Mouse (Mus musculus) MN1 (cell line): ENCODE results near the gene Fancl.
"Not testable (repeated sequence)": the region's sequence is repeated elsewhere in the genome, so short reads cannot be mapped to it uniquely, and the experiment has no call there.

Experiments used
- DNase-seq: peaks from one replicate; pipeline ENCODE4 v3.0.0-alpha.2; 2016; ENCODE audit warnings: low spot score

The Fancl gene

DNA sequence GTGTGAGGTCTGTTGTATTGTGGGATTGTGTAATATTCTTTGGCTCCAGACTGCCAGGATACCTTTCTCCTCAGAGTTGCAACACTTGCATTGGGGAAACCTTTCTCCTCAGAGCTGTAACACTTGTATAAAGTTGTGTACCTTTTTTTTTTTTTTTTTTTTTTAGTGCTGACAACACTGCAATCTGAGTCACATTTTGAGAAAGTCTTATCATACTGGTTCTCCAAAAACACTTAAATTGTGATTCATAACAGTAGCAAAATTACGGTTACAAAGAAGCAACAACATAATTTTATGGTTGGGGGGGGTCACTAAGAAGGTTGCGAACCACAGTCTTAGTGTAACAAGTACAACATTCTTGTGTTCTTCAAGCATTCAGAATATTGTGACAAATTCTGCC lies at the start of gene Fancl:
Fancl (plus strand) TSS at position 165 of the 400 bp plus-strand sequence.
- no peak for DNase-seq

DNA sequence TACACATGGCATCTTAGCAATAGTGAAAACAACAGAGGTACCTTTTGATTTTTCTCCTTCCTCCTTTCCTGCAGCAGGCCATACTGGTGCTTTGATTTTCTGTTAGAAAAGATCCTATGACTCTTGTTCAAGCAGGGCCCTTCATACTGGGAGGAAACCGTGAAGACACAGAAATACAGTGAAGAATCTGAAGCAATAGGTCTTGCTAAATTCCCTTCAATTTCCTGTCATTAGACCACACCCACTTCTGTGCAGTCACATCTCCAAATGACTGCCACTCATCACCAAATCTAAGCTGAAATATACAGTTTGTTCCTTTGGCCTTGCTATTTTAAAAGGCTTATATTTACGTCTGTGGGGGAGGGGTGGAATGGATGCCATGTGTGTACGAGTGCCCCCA lies 49.1 kb upstream of the Fancl start:
- DNase-seq: no peak

DNA sequence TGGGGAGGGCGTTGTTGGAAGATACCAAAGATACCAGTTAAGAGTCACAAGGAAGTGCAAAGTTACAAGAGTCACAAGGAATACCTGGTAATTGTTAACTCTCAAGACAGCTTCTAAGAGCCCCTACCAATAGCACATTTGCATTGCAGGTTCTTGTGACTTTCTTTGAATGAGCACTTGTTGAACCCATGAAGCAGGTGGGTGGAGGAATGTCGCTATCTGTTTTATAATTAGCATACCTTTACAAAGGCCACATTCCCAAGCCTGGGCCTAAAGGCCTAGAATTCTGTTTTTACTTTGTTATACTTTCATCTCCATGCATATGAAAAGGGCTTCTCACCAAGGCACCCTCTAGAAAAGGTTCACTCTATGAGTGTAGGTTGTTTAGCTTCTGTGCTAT lies 15.8 kb upstream of the Fancl start:
- not testable (repeated sequence) for DNase-seq

DNA sequence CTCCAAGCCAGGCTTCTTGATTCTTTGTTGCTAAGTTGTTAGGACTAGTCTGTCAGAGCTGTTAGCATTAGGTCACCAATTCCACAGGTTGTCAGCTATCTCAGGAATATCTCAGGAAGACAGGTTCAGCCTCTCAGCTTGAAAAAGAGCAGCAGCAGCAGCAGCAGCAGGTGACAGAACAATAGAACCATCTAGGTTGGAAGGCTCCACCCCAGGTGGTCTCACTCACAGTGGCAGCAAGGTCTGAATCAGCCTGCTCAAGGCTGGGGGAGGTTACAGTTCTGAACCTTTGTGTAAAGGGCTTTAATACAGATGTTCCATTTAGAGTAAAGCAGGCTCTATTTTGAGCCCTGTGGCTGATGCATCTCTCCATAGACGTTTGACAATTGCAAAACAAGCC lies 14.0 kb upstream of the Fancl start:
- not testable (repeated sequence) for DNase-seq

DNA sequence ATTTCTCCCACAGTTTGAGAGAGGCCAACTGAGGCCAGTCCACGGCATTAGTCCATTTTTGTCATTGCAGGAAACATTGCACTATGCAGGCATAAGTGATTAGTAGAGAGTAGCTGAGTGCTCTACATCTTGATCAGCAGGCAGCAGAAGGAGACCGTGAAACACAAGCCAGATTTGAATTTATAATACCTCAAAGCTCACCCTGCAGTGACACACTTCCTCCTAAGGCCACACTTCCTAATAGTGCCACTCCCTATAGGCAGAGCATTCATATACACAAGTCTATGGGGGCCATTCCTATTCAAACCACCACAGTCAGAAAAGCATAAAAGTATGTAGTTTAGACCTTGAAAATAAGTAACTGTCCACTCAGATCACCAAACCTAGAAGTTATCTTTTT lies 11.8 kb upstream of the Fancl start:
- no peak for DNase-seq

DNA sequence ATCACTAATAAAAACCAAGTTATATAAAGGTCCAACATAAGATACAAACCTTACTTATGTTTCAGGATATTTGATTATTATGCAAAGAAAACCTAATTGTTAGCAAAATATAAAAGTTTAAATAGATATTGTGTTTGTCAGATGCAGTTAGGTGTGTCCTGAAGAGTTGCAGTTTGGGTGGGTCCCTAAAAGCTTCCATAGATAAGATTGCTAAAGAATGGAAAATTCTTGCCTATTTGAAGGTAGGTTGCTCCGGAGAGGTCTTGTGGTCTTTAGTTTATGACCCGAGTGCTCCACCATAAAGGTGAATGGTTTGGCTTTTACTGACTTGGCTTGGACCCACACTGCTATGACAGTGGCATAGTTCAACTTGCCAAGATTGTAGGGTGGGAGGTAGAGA lies 7.9 kb upstream of the Fancl start:
- DNase-seq: no peak

DNA sequence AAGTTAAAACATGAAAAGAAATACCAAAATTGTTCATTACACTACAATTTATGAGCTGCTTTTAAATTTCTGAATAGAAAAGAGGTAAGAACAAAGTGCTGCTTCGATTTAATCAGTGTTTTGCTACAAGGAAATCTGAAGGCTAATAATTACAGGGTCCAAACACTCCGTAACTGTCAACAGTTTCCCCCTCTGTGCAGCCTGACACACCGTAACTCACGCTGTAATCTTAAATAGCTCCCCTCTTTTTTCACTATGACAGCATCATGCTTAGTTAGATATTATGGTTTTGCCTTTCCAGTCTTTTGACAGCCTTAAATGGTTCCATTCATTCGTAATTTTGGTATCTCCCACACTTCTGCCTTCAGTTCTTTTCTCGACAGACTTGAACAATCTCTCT lies 4.4 kb upstream of the Fancl start:
- no peak for DNase-seq

DNA sequence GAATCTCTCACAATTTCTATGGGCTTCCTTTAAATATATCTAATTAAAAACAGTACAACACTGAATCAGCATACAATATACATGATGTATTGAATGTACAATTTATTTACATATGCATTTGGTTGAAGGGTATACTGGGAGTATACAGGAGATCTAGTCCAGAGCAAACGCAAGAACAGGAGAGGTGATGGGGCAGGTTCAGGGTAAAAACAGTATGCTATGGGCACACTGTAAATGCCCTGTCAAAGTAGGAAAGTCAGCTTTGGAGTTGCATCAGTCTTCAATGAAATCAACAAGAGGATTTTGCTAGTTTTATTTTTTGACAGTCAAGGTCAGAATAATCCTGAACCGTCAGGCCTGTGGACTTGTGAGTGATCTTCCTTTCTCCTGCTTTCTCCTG lies 743 bp downstream of the Fancl start:
- DNase-seq: no peak

DNA sequence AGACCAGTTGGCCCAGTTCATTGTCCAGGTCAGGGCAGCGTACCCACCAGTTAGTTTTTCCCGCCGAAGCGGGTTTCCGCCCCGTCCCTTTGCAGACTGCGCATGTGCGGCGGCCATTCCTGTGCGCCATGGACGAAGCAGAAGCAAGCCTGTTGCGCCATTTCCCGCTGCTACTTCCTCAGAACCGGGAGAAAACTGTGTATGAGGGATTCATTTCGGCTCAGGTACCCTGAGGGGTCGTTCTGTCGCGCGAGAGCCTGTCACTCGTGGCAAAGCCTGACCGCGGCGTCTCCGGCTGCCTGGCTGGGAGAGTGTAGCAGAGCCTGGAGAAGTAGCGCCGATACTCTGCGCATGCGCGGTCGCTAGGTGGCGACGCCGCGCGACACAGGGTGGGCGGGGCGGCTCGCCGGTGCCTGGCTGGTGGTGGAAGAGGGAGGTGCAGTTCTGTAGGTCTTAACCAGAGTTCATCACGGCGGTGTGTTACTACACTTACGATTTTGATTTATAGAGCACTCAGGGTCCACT lies 1.2 kb downstream of the Fancl start:
- peak; percentile 74 for DNase-seq

DNA sequence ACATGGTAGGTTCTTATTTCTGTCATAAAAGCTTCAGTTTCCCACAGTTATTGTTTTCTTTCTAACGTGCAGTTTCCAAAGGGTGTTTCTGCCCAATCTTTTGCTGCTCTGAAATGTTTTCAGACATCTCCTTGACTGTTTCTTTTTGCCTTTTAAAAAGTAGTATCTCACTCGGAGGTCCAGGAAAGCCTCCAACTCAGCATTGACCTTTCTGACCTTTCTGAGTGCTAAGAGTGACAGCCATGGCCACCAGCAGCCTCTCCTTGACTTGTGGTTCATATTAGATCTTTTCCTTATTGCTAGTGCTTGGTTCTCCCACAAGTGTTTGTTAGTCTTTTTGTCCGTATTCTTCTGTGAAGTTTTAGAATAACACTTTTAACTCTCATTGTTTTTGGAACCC lies 9.6 kb downstream of the Fancl start:
- no peak for DNase-seq

DNA sequence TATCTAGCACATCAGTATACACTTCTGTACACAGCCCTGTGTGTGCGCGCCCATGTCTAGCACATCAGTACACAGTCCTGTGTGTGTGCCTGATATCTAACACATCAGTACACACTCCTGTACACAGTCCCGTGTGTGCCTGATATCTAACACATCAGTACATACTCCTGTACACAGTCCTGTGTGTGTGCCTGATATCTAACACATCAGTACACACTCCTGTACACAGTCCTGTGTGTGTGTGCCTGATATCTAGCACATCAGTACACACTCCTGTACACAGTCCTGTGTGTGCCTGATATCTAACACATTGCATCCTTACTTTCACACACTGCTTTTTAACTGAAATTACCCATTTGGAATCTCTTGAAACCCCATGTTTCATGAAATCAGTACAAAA lies 27.0 kb downstream of the Fancl start:
- no peak for DNase-seq

DNA sequence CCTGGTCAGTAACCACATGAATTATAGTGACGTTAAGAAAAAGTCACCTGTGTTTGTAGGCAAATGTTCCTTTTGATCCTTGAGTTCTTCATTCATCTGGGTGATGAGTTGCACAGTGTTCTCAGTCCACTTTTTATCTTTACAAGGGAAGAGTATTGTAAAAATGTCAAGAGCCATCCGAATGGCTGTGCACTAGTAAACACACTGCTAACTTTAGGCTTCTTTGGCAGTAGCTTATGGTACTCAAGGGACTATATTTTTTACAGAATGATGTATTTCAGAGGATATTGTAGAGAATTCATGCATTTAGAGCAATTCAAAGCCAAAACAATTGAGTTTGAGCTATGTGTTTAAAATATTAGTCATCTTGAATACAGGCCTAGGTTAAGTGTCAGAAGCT lies 35.5 kb downstream of the Fancl start:
- DNase-seq: no peak

DNA sequence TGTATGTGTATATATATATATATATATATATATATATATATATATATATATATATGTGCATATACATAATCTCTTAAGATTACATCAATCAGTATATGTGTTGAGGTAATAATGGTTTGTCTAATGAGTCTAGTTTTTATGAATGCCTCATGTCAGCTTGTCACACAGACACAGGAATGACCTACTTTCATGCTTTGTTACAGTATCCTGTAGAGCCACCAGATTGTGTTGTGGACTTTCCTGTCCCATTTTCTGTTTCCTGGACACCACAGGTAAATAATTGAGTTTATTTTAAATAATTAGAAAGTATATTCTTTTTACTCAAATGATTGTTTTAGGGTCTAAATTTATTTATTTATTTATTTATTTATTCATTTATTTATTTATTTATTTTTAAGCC lies 48.3 kb downstream of the Fancl start:
- DNase-seq: no peak

DNA sequence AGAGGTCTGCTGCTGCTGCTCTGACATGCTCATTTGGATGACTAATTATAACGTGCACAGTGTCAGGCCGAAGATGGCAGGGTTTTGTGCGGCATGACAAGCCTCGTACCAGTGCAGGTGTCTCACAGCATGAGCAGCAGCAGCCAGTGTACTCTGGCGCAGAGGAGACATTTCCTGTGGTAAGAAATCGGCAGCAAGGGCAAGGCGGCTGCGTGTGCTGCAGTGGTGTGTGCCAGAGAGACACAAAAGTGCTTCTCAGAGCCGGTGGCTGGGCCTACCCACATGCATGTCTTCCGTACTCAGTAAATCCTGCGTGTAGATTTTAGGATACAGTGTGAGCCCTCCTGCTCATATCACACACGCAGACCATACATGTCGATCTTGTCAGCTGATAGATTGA lies 51.9 kb downstream of the Fancl start:
- no peak for DNase-seq

DNA sequence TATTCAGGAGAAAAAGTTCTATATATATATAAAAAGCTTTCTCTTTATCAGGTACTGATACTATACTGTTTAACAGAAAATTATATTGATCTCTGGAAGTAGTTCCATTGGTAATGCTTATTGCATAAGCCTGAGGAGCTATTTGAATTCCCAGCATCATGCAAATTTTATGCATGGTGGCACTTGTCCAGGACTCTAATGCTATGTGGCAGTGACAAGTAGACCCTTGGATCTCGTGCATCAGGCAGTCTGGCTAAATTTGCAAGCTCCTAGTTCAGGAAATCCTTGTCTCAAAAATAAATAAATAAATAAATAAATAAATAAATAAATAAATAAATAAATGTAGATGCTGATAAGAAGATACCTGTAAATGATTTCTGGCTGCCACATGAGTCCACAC lies 55.2 kb downstream of the Fancl start:
- DNase-seq: no peak

DNA sequence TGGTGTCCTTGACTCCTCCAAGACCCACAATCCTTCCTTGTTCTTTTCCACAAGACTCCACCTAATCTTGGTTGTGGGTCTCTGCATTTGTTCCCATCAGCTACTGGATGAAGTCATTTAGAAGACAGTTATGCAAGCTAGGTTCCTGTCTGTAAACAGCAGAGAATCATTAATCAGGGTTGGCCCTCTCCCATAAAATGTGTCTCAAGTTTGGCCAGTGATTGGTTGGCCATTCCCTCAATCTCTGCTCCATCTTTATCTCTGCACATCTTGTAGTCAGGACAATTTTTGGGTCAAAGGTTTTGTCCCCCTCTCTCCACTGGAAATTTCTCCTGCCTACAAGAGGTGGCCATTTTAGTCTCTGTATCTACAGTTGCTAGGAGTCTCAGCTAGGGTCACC lies 58.4 kb downstream of the Fancl start:
- DNase-seq: no peak

DNA sequence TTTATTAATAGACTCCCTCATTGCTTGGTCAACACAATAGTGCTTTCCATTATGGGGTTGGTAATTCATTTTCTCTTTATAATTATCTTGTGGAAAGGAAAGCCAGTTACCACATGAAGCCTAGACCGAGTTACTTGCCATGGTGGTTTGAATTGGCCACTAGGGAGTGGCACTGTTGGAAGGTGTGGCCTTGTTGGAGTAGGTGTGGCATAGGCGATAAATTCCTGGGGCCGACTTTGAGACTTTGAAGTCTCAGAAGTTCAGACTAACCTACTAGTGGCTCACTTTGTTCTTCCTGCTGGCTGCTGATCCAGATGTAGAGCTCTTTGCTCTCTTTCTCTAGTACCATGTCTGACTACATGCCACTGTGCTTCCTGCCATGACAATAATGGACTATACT lies 63.9 kb downstream of the Fancl start:
- no peak for DNase-seq

DNA sequence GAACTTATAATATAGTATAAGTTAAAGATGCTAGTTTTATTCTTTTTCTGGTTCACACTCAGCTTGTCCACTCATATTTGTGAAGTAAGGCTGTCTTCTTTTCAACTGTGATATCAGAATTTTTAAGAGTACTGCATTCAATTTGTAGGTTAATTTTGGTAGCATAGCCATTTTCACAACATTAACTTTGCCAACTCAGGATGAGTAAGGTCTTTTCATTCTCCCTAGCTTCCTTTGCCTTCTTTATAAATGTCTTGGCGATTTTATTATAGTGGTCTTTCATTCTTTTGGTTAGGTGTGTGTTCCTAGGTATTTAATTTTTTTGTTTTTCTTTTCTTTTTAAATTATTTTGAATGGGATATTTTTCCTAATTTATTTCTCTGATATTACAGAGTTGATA lies 64.7 kb downstream of the Fancl start:
- no peak for DNase-seq

DNA sequence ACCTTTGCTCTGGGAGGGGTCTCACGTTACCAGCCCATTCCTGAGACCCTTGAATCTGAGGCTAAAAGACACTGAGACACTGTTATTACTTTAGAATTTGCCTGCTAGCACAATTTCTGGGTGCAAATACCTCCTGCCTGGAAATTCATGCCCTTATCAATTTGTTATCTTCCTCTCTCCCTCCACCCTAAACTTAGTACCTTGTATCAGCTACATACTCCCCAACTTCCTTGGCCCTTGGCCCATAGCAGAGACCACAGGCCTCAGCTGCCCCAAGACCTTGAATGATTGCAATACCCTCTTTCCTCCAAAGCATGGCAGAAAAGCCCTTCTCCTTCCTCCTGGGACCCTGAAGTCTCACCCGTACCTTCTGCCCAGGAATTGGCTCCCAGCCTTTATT lies 65.3 kb downstream of the Fancl start:
- no peak for DNase-seq

DNA sequence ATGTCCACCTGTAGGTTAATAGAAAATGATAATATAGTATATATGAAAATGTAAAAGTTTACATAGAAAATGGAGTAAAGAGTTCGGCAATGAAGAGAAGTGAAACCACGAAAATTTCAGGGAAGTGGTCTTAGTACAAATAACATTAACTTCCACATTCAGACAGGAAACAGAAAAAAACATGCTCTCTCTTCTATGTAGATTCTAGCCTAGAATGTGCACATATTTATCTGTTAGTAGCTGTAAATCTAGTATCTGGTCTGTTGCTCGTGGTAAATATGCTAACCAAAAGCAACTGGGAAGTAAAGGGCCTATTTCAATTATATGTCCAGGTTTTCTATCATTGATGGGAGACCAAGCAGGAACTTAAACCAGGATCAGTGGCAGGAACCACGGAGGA lies 66.8 kb downstream of the Fancl start:
- DNase-seq: no peak

DNA sequence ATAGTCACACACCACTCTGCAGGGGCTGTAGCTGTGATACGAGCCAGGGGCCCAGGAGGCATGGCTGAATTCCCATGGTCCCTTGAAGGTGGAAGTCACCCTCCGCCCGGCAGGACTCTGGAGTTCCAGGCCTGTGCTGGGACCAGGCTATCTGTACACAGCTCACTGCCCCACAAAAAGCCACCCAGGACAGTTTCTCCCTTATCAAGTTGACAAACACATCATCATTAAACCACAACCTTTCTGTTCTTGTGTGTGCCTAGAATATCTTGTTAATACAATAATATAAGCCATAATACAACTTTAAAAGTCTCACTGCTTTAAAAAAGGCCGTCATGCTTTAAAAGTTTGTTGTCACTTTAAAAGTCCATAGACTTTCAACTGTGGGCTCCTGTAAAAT lies 68.1 kb downstream of the Fancl start:
- no peak for DNase-seq

DNA sequence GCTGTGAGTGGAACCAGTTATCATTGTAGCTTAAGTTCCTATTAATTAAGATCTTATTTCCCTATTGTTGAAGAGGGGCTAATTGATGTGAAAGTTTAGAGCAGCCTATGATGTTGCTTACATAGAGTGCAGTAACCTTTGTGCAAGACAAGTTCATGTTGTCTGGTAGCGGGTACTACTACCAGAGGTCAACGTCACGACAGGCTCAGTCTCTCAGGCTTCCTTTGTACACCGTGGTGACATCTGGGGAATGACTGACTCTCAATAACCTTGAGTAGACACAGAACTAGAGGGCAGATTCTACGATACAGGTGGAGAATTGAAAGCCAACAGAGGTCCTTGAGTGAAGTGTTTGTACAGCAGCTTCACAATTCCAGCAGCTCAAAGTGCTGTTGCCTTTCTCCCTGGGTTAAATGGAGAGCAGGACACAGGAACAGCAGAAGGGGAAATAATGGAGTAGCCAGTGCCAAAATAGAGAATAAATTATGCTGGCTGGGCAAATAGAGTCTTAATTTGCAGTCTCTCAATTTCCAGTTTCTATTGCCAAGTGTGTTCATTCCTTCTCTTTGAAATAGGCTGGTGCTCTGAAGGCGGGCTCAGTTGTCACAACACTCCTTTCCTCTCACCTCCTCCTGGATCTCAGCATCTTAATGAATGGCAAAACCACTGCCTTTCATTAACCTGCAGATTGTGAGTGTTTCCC lies 91.3 kb downstream of the Fancl start:
- no peak for DNase-seq

DNA sequence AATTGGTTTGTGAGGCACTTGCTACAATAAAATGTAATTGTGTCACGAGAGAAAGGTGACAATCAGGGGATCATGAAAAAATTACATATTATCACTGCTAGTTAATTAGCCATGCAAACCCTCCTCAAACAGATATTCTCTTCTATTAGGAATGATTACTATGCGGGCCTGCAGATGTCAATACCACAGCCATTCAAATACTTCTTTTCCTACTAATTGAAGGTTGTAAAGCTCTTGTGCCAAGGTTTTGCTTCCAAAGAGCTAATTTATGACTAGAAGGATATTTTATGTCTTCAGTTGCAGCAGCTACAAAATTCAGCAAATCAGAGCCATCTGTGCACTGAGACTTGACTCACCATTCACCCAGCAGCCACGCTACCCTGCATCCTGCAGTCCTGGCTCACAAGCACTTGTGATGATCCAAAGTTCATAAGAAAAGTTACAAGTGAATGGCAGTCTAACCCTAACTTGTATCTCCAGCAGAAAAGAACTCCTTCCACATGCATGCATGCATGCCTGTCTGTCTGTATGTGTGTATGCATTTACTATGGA lies 95.8 kb downstream of the Fancl start:
- DNase-seq: no peak
